Mouse (Mus musculus): ENCODE data around the gene Meaf6. TPM values are rescaled to one million over a fixed set of nuclear protein-coding genes. Genes with fewer than 3 reads are reported as not detected.

Gene Meaf6
- polyA plus RNA-seq, 1 experiment from 2014 or later = 79.9 TPM

DNA sequence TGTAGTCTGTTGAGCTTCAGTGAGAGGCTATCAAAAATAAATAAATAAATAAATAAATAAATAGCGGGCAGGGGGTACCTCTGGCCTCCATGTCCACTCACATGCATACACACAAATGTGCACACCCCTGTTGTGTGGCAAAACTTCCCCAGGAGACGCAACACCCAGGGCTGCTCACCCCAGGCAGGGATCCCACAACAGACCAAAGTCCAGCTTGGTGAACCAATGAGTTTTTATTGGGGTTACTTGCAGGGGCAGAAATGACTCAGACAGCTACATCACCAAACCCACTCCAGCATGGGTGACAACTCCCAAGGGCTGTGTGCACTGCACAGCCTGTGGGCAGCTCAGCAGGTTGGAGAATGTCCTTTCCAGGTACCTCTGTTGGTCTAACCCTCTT lies 7.2 kb upstream of the Meaf6 start:
- H3K4me3 ChIP-seq = no peak overlapping the region
- H3K4me1 ChIP-seq = no peaks in the 10 kb centered on the region
- H3K4me2 ChIP-seq = no peak overlapping the region
- H3K36me3 ChIP-seq = peaks cover 49% of the 10 kb centered on the region
- H3K27me3 ChIP-seq = no peaks in the 10 kb centered on the region
- no peaks in the 10 kb centered on the region for H3K9me3 ChIP-seq
- H3K27ac ChIP-seq = no peak overlapping the region
- WGBS = 91% methylated on average over 2 of the region's 2 CpGs
- no peak overlapping the region for H3K9ac ChIP-seq
- no peak for ATAC-seq (ENCODE audit: insufficient number of reproducible peaks, insufficient read depth, low FRiP score, low TSS enrichment, low read depth)

- H3K4me2 ChIP-seq = no peak overlapping the region
- no peaks in the 10 kb centered on the region for H3K9me3 ChIP-seq
- no peak overlapping the region for H3K27ac ChIP-seq
- 94% methylated on average over 2 of the region's 2 CpGs for WGBS
- H3K9ac ChIP-seq = no peak overlapping the region
- no peak overlapping the region for H3K4me3 ChIP-seq
- H3K36me3 ChIP-seq = peaks cover 39% of the 10 kb centered on the region
- no peaks in the 10 kb centered on the region for H3K27me3 ChIP-seq
- no peak for ATAC-seq (ENCODE audit: insufficient number of reproducible peaks, insufficient read depth, low FRiP score, low TSS enrichment, low read depth)
- H3K4me1 ChIP-seq = no peaks in the 10 kb centered on the region; the same call in 1 of the 2 replicates
Measured at GRCm38 (mm10) chr4:125078698-125079097, 6.2 kb upstream of the Meaf6 start.

DNA sequence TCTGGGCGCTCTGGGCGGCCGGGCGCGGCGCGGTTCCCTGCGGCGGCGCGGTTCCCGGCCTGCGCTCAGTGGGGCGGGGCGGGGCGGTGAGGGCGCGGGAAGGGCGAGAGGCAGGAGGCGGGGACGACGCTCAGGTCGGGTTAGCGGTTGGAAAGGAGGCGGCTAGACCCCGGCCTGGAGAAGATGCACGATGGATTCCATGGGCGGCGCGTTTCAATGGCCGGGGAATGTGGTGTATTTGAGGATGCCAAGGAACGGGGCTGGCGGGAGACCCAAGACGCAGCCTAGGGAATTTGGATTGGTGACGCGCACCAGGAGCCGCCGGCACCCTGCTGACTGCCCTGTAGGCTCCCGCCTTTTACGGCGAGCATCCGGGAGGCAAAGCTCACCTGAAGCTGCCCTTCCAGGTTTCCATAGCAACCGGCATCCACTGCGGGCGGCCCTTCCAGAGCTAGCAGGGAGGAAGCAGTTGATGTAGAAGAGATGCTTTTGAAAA lies 460 bp downstream of the Meaf6 start:
- Histone ChIP-seq H3K36me3 (peaks cover 30% of the 10 kb centered on the region), H3K4me3 (peak overlapping the region; percentile 86), H3K27ac (peak overlapping the region; percentile 98), H3K27me3 (no peaks in the 10 kb centered on the region), H3K4me2 (peak overlapping the region; percentile 89), H3K4me1 (peaks cover 19% of the 10 kb centered on the region), H3K9ac (peak overlapping the region; percentile 87), H3K9me3 (no peaks in the 10 kb centered on the region)
- under 1% methylated on average over 44 of the region's 45 CpGs for WGBS
- peak; percentile 89 for ATAC-seq (ENCODE audit: insufficient number of reproducible peaks, insufficient read depth, low FRiP score, low TSS enrichment, low read depth)

GRCm38 (mm10) chr4:125093031-125093430 lies 8.1 kb downstream of the Meaf6 start:
- Histone ChIP-seq H3K27me3 (no peaks in the 10 kb centered on the region), H3K4me3 (no peak overlapping the region), H3K4me1 (no peaks in the 10 kb centered on the region), H3K36me3 (peaks cover 57% of the 10 kb centered on the region), H3K9ac (no peak overlapping the region), H3K4me2 (no peak overlapping the region), H3K27ac (no peak overlapping the region), H3K9me3 (no peaks in the 10 kb centered on the region)
- no peak for ATAC-seq (ENCODE audit: insufficient number of reproducible peaks, insufficient read depth, low FRiP score, low TSS enrichment, low read depth)
- 91% methylated on average over 5 of the region's 5 CpGs for WGBS

GRCm38 (mm10) chr4:125096066-125096465 lies 11.1 kb downstream of the Meaf6 start:
- ATAC-seq (ENCODE audit: insufficient number of reproducible peaks, insufficient read depth, low FRiP score, low TSS enrichment, low read depth) = no peak
- H3K9ac ChIP-seq = no peak overlapping the region
- WGBS = 91% methylated on average over 5 of the region's 5 CpGs
- no peak overlapping the region for H3K4me3 ChIP-seq
- H3K9me3 ChIP-seq = no peaks in the 10 kb centered on the region
- no peak overlapping the region for H3K27ac ChIP-seq
- H3K36me3 ChIP-seq = peaks cover 27% of the 10 kb centered on the region
- no peak overlapping the region for H3K4me2 ChIP-seq
- H3K27me3 ChIP-seq = no peaks in the 10 kb centered on the region
- peaks cover 6% of the 10 kb centered on the region; the same call in 1 of the 2 replicates for H3K4me1 ChIP-seq

GRCm38 (mm10) chr4:125097412-125097811 lies 12.5 kb downstream of the Meaf6 start:
- H3K4me2 ChIP-seq = no peak overlapping the region
- WGBS = 95% methylated on average over 4 of the region's 4 CpGs
- H3K9me3 ChIP-seq = no peaks in the 10 kb centered on the region
- no peak for ATAC-seq (ENCODE audit: insufficient number of reproducible peaks, insufficient read depth, low FRiP score, low TSS enrichment, low read depth)
- H3K4me3 ChIP-seq = no peak overlapping the region
- no peaks in the 10 kb centered on the region for H3K27me3 ChIP-seq
- H3K9ac ChIP-seq = no peak overlapping the region
- peaks cover 16% of the 10 kb centered on the region for H3K36me3 ChIP-seq
- no peak overlapping the region for H3K27ac ChIP-seq
- peaks cover 6% of the 10 kb centered on the region; the same call in 1 of the 2 replicates for H3K4me1 ChIP-seq

GRCm38 (mm10) chr4:125099458-125099857 lies 14.5 kb downstream of the Meaf6 start:
- H3K4me3 ChIP-seq = no peak overlapping the region
- WGBS = 6% methylated on average over 8 of the region's 8 CpGs
- no peak overlapping the region for H3K27ac ChIP-seq
- H3K9me3 ChIP-seq = no peaks in the 10 kb centered on the region
- H3K9ac ChIP-seq = no peak overlapping the region
- peaks cover 6% of the 10 kb centered on the region; the same call in 1 of the 2 replicates for H3K4me1 ChIP-seq
- ATAC-seq (ENCODE audit: insufficient number of reproducible peaks, insufficient read depth, low FRiP score, low TSS enrichment, low read depth) = no peak
- H3K27me3 ChIP-seq = no peaks in the 10 kb centered on the region
- H3K4me2 ChIP-seq = no peak overlapping the region
- H3K36me3 ChIP-seq = peaks cover 25% of the 10 kb centered on the region

GRCm38 (mm10) chr4:125101334-125101733 lies 16.4 kb downstream of the Meaf6 start:
- Histone ChIP-seq H3K4me3 (no peak overlapping the region), H3K9me3 (no peaks in the 10 kb centered on the region), H3K4me2 (no peak overlapping the region), H3K27me3 (no peaks in the 10 kb centered on the region), H3K36me3 (peaks cover 36% of the 10 kb centered on the region), H3K27ac (no peak overlapping the region), H3K4me1 (peaks cover 6% of the 10 kb centered on the region; the same call in 1 of the 2 replicates), H3K9ac (no peak overlapping the region)
- no peak for ATAC-seq (ENCODE audit: insufficient number of reproducible peaks, insufficient read depth, low FRiP score, low TSS enrichment, low read depth)
- 57% methylated on average over 13 of the region's 13 CpGs for WGBS

- Histone ChIP-seq H3K4me2 (no peak overlapping the region), H3K27me3 (no peaks in the 10 kb centered on the region), H3K4me3 (no peak overlapping the region), H3K36me3 (peaks cover 56% of the 10 kb centered on the region), H3K27ac (no peak overlapping the region), H3K9ac (no peak overlapping the region), H3K4me1 (no peaks in the 10 kb centered on the region), H3K9me3 (no peaks in the 10 kb centered on the region)
- no peak for ATAC-seq (ENCODE audit: insufficient number of reproducible peaks, insufficient read depth, low FRiP score, low TSS enrichment, low read depth)
- WGBS = 91% methylated on average over 9 of the region's 9 CpGs
Measured at GRCm38 (mm10) chr4:125105354-125105753, 20.4 kb downstream of the Meaf6 start.

DNA sequence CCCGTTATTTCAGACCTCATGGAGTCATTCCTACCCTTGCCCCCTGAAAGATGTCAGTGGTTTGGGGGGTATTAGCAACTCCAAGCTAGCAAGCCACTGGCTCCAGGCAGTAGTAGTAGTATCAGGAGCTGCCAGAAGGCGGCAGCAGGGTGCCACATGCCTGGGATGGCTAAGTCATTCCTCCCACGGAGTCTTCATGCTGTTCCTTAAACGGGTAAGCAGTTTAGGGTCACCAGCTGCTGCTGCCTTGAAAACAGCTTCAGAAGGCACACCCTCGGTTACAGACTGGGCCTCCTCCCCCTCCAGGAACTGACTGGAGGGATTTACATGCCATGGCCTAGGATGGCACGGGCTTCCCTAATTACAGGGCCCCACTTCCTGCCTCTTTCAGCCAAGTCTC lies 29.7 kb downstream of the Meaf6 start:
- Histone ChIP-seq H3K36me3 (peaks cover 33% of the 10 kb centered on the region), H3K9ac (peak overlapping the region; percentile 53; the same call in 1 of the 2 replicates), H3K9me3 (no peaks in the 10 kb centered on the region), H3K4me3 (no peak overlapping the region), H3K4me2 (no peak overlapping the region; the same call in 1 of the 2 replicates), H3K27me3 (no peaks in the 10 kb centered on the region), H3K27ac (0 out of 2 replicates have a peak overlapping the region, but pooled peaks have one; percentile 39), H3K4me1 (peaks cover 28% of the 10 kb centered on the region)
- WGBS = 6% methylated on average over 6 of the region's 6 CpGs
- 0 out of 2 replicates have a peak, but pooled peaks have one; percentile 33 for ATAC-seq (ENCODE audit: insufficient number of reproducible peaks, insufficient read depth, low FRiP score, low TSS enrichment, low read depth)

GRCm38 (mm10) chr4:125115081-125115480 lies 30.1 kb downstream of the Meaf6 start:
- WGBS = 78% methylated on average over 4 of the region's 4 CpGs
- ATAC-seq (ENCODE audit: insufficient number of reproducible peaks, insufficient read depth, low FRiP score, low TSS enrichment, low read depth) = no peak
- Histone ChIP-seq H3K9ac (peak overlapping the region; percentile 53; the same call in 1 of the 2 replicates), H3K4me3 (no peak overlapping the region), H3K27ac (peak overlapping the region; percentile 29; the same call in 1 of the 2 replicates), H3K4me1 (peaks cover 28% of the 10 kb centered on the region), H3K27me3 (no peaks in the 10 kb centered on the region), H3K9me3 (no peaks in the 10 kb centered on the region), H3K4me2 (no peak overlapping the region), H3K36me3 (peaks cover 33% of the 10 kb centered on the region)

DNA sequence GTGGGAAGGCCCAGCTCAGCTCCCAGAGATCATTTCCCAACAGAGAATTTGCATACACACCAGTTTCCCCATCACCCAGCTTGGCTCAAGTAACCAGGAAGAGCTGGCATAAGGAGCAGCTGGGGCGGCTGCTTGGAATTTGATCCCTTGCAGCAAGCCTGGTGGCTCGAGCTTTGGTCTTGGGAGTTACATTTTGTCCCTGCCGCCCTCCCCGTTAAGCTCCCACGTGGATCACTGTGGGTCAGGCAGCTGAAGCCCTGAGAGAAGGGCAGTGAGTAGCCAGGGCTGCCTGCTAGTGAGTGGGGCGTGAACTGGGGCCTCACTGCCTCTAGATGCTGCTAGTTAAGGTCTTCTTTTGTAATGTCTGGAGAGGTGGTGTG lies 30.8 kb downstream of the Meaf6 start:
- Histone ChIP-seq H3K9me3 (no peaks in the 10 kb centered on the region), H3K4me2 (no peak overlapping the region), H3K9ac (no peak overlapping the region), H3K27me3 (no peaks in the 10 kb centered on the region), H3K4me3 (no peak overlapping the region), H3K27ac (peak overlapping the region; percentile 44; the same call in 1 of the 2 replicates), H3K36me3 (peaks cover 32% of the 10 kb centered on the region), H3K4me1 (peaks cover 28% of the 10 kb centered on the region)
- no peak; the same call in 1 of the 2 replicates for ATAC-seq (ENCODE audit: insufficient number of reproducible peaks, insufficient read depth, low FRiP score, low TSS enrichment, low read depth)
- 25% methylated on average over 6 of the region's 6 CpGs for WGBS
